Mouse (Mus musculus): ENCODE results near the gene Cd36.
A peak's percentile ranks its signal among the peaks of the same experiment; 100 is the strongest.

Cd36 gene

DNA sequence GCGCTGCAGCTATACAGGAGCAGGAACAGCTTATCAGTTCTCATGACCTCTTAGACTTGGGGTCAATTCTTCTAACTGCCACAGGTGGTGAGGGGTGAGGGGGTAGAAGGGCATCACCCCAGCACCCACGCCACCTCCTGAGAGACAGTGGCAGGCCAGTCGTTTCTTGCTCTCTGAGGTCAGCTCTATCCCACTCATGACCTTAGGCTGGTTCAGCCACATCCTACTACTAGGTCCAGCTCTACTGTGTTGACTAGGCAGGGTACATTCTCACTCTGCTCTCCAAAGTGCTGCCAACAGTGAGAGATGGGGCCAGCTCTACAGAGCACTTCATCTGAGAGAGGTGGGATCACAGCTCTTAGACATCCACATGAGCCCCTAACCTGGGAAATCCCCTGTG is 30.2 kb downstream of the Cd36 start:
- DNase-seq (ENCODE audit: low read depth): no peak

GRCm38 (mm10) chr5:17857871-17858270 is 30.7 kb downstream of the Cd36 start:
- DNase-seq (ENCODE audit: low read depth): no peak

- no peak for DNase-seq (ENCODE audit: low read depth)
These were observed 31.3 kb downstream of the Cd36 start for GRCm38 (mm10) chr5:17857262-17857661.

DNA sequence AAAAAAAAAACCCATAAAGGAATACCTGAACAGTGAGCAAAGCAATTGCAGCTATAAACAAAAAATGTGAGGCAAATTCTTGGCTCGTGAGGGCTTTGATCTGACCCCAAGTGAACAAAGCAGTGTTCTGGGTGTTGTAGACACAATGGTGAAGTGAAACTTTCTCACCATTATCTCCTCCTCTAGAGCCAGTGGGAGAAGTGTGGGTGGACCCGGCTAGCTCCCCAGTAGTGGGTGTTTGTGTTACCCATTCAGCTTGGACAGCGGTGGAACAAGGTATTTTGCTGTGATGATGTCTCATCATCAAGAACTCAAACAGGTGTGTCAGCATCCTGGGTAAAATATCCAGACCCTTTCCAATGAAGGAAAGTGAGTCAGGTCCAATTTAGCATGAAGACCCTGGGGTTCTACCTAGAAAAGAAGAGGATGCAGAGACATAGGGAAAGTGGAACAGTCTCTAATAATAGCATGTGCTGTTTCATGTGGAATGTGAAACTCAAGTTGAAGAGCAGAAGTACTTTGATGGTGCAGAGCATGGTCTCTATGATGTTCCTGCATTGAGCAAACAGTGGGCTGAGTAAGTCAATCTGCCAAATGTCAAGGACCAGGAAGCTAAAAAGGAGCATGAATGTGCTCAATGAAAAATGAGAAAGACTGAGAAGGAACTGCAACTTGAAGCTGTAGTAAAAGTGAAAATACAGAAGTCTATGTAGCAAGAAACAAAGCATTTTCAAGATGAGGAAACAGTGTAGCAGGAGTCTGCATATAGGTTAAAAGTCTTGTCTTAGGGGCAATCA is 34.3 kb downstream of the Cd36 start:
- no peak for DNase-seq (ENCODE audit: low read depth)

DNA sequence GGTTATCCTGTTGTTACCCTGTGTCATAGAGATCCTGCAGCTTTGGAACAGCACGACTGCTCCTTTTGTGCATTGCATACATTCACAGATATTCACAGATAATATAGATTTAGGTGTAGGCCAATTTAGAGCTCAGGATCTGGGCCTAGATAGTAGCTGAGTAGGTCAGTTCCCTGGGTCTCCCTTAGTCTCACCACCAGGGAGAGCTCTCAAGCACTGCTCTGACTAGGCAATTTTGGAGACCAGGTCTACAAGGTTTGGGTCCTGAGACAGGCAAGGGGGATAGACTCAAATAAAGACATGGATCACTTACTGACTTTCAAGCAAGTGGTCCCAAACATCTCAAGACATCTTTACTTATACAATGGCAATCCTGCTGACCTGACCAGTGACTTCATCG is 38.0 kb downstream of the Cd36 start:
- no peak for DNase-seq (ENCODE audit: low read depth)

GRCm38 (mm10) chr5:17849582-17849981 is 39.0 kb downstream of the Cd36 start:
- DNase-seq (ENCODE audit: low read depth): no peak

DNA sequence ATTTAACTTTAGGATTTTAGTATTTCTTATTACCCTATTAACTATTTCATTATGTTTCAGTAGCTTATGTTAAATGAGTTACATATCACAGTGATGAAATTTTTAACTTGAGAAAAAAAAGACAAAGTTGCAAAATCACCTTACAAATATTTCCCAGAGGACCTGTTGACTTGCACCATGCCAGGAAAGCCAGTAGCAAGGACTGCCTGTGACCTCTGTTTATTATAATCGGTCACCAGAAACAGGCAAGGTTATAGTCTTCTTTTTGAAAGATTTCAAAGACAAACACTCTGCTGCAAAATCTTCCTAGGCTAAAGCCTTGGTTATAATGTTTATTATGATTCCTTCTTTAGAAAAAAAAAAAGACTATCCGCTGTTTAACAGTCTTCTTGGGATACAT is 39.9 kb downstream of the Cd36 start:
- no peak for DNase-seq (ENCODE audit: low read depth)

GRCm38 (mm10) chr5:17848267-17848666 is 40.3 kb downstream of the Cd36 start:
- no peak for DNase-seq (ENCODE audit: low read depth)

GRCm38 (mm10) chr5:17843921-17844320 is 44.7 kb downstream of the Cd36 start:
- DNase-seq (ENCODE audit: low read depth): no peak

DNA sequence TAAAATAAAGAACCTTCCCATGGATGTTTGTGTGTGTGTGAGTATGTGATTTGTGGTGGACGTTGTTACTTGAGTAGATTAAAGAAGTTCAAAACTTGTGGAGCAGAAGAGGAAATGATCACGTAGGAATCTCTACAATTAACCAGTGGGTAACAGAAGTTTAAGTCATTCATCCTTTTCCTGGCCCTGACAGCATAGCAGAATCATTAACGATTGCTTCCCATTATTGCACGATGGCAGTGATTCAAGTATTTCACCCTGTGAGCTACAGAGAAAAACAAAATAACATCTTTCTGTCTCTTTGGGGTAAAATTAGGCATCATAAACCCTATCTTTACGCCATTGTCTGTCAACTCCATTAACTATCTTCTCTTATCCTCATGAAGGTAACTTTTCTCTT is 45.3 kb downstream of the Cd36 start:
- no peak for DNase-seq (ENCODE audit: low read depth)

DNA sequence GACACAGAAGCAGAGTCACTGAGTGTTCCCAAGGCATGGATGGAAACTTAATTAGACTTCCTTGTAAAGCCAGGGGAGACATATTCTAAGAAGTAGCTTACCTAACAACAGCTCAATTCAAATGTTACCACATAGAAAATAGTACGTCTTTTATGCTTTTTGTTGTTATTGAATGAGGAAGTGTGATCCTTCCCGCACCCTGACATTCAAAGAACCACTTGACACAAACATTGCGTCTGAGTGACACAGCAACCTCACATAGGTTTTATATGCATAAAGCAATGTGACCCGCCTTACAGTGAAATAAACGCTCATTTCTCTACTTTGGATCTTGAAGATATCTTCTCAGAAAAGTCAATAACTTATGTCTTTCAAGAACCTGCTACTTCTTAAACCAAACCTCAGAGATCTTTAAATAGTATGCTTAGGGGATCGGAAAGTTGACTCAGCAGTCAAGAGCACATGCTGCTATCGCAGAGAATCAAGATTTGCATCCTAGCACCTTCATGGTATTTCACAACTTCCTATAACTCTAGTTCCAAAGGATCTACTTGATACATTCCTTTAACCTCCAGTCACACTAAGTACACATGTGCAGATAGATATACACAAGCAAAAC is 46.4 kb downstream of the Cd36 start:
- DNase-seq (ENCODE audit: low read depth): no peak

DNA sequence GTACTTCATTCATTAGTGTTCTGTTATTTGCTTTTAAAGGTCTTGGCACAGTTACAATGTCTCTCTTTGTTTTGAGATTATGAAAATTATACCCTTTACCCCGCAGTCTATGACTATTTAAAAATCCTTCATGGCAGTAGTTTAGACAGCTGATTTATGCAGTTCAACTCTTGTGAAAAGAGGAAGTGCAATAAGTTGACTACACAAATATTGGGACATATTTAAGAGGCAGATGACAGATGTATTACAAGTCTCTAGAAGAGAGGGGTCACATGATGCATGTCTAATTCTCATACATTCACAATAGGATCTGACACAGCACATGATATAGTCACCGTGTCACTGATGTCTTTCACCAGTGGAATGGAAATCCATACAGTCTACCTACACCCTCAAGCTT is 49.1 kb downstream of the Cd36 start:
- no peak for DNase-seq (ENCODE audit: low read depth)

- DNase-seq (ENCODE audit: low read depth): no peak
These were observed 52.2 kb downstream of the Cd36 start for GRCm38 (mm10) chr5:17836408-17836807.

DNA sequence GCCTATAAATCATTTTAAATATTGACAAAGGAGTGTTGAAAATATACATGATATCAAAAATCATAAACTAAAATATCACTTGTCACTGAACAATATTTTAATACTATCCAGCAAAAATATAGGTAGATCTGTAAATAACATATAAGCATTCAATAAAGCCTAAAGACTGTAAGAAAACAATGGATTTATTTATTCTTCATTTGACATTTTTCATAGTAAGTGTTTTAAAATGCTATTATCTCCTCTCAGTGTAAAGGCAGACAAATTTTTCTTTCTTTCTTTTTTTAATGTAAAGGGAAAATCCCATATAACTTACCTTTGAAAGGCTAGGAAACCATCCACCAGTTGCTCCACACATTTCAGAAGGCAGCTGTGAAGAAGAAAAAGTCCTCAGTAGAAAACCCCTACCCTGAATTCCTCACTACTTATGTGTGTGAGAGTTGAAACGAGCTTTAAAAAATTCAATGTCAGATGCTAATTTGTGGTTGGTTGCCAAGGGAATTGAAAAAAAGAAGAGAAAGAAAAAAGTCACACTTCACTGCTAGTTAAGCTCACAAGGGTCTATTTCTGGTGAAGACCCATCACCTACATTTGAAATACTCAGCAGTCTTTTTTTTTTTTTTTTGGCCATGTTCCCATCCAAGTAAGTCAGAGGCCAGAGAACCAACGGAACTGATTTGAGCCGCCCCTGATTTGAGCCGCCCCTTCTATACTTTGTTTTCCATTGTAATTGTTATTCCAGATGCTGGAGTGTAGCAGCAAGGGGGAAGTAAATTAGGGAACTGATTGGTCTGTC is 53.1 kb downstream of the Cd36 start:
- no peak for DNase-seq (ENCODE audit: low read depth)

DNA sequence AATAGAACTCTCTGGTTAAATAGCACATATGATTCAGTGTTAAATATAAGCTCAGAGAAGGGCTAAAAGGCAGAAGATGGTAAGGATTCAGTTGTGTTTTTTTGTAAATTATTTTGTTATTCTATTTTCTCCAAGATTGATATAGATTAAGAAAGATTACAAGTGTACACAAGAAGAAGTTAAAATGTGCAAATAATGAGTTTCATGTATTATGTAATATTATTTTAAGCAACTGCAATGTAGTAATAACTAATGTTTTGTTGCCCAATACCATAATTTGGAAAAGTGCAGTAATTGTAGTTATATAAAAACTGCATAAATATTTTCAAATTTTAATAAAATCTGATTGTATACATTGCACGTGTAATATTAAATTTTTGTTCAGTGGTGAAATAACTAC is 54.8 kb downstream of the Cd36 start:
- DNase-seq (ENCODE audit: low read depth): no peak

GRCm38 (mm10) chr5:17830536-17830935 is 58.1 kb downstream of the Cd36 start:
- DNase-seq (ENCODE audit: low read depth): no peak

- no peak for DNase-seq (ENCODE audit: low read depth)
These were observed 59.7 kb downstream of the Cd36 start for GRCm38 (mm10) chr5:17828713-17829544.

GRCm38 (mm10) chr5:17821395-17821794 is 67.2 kb downstream of the Cd36 start:
- DNase-seq (ENCODE audit: low read depth): no peak

DNA sequence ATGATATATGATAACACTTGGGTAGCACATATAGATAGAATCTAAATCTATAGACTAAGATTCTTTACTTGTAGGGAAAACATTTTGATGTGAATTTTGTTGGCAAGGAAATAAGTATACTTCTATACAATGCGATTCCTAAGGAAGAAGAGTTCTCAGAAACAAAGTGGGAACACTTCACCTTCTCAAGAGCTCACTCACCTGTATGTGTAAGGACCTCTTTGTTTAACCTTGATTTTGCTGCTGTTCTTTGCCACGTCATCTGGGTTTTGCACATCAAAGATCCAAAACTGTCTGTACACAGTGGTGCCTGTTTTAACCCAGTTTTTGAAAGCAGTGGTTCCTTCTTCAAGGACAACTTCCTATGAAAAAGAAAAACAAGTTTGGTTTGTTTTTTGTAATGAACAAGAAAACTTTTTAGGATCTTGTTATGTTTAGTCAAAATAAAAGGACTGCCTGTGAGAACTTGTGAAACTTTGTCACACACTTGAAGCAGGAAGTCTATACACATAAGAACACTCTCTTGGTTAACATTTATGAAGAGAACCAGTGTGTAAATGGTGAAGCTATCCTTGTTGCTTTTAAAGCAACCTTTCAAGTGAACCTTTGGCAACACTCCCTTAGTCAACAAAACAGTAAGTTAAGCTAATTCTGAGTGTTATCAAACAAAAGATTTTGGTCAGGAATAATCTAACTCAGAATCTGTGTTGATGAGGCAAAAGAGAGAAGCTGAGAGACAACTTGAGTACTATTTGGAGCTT is 68.2 kb downstream of the Cd36 start:
- no peak for DNase-seq (ENCODE audit: low read depth)

DNA sequence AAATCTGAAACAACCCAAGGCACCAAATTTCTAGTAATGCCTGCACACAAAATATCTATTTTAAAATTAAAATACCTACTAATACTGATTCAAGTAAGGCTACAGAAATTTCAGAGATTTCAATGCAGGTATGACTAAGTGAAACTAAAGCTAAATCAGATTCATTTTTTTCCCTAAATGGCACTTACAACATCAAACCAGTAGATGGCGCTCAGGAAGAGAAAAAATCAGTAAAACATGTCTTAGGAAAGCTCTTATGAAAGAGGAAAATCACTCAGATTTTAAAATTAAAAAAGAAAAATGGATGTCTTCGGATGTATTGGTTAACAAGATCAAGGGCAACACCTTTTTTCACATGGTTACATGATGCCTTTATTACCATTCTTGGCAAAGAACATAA is 72.4 kb downstream of the Cd36 start:
- DNase-seq (ENCODE audit: low read depth): peak; percentile 31

DNA sequence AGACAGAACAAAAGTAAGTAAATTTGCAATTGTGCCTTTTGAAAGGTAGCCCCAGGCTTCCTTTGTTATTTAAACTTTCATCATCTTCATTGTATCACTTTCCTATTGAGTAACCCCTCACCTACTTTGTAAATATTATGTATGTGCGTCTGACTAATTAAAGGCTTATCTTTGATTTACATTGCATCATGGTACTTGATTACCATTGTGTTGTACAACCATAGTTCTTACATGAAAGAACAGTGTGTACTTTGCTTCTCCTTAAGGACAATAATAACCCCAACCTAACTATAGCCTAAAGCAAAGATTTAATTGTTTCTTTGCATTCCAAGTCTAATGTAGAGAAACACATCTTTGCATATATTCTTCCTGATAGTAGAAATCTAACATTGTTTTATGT is 78.3 kb downstream of the Cd36 start:
- no peak for DNase-seq (ENCODE audit: low read depth)
